Mouse (Mus musculus): Measurements from ENCODE around the gene Olfr1164.

Gene Olfr1164

GRCm38 (mm10) chr2:88093866-88094265 is at the start of gene Olfr1164:
TSS of gene Olfr1164 (minus strand) at chr2:88093966.
- no peak for DNase-seq

GRCm38 (mm10) chr2:88128172-88128571 is 34.4 kb upstream of the Olfr1164 start, which contains the start of gene Olfr1166:
TSS of gene Olfr1166 (minus strand) at chr2:88128272.
- no peak for DNase-seq

- no peak for DNase-seq
Measured at GRCm38 (mm10) chr2:88071730-88072129, 22.0 kb downstream of the Olfr1164 start, which contains the start of gene Olfr1163. TSS of gene Olfr1163 (minus strand) at chr2:88071830.

- no peak for DNase-seq
Measured at GRCm38 (mm10) chr2:88063587-88063986, 30.2 kb downstream of the Olfr1164 start.

GRCm38 (mm10) chr2:88051029-88051428 is 42.7 kb downstream of the Olfr1164 start, which contains the start of gene Olfr1162:
TSS of gene Olfr1162 (minus strand) at chr2:88051129.
- DNase-seq: no peak

Data from cerebellum, adult 8-10 months (tissue).